Comparison of ENCODE assay signal across 10 mouse cellular contexts in the genomic region with DNA sequence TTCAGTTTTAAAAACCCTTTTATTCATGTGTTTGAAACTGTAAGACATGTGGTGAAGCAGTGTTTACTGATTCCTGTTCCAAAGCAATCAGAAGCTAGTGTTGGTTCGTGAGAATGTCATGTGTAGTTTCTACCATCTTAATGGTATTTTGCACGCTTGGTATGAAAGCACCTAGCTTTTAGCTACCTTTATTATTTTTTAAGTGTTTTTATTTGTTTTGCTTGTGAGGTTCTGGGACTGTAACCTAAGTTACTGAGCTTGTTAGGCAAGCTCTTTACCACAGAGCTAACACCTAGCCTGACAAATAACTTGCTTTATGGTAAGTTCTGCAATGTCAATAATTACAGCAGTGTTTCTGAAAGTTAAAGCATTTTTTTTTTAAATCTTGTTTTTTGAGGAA. TPM values are rescaled to one million over a fixed set of nuclear protein-coding genes. Genes with fewer than 3 reads are reported as not detected.
A peak's percentile ranks its signal among the peaks of the same experiment; 100 is the strongest.
DNase-seq lines count a peak whose midpoint lies in the region; ATAC-seq and TF ChIP-seq lines count a peak whose summit lies in the region.
"Had no signal": no experiment of that assay in that cellular context is flagged by ENCODE, and none has a peak within 500 bp of the region (broad histone marks: within the 10 kb centered on the region; RNA-seq: fewer than 3 reads in every experiment).

No protein-coding gene starts in this region.

- H3K27me3 ChIP-seq in kidney, postnatal 0 days (ENCODE audit: insufficient read depth, low read length) = no peaks in the 10 kb centered on the region
- no peaks in the 10 kb centered on the region for H3K27me3 ChIP-seq in hindbrain, embryonic 16.5 days (replicated peaks; ENCODE audit: control insufficient read depth, insufficient read depth, low read length)
- no peaks in the 10 kb centered on the region for H3K27me3 ChIP-seq in midbrain, embryonic 16.5 days (ENCODE audit: control insufficient read depth, insufficient read depth, low read depth, low read length)
- H3K27me3 ChIP-seq in cerebellum, adult 2 months (ENCODE audit: control insufficient read depth, insufficient read depth, low read length) = no peaks in the 10 kb centered on the region

- H3K9me3 ChIP-seq in kidney, postnatal 0 days (replicated peaks; ENCODE audit: low read length) = no peaks in the 10 kb centered on the region
- H3K9me3 ChIP-seq in hindbrain, embryonic 16.5 days (ENCODE audit: control insufficient read depth, low read length) = no peaks in the 10 kb centered on the region
- no peaks in the 10 kb centered on the region for H3K9me3 ChIP-seq in midbrain, embryonic 16.5 days (replicated peaks; ENCODE audit: control insufficient read depth, low read length, poor library complexity, severe bottlenecking)

- TF ChIP-seq POLR2A in cerebellum, adult 2 months (IDR thresholded peaks at IDR 0.05; ENCODE audit: borderline replicate concordance, insufficient read depth, low read length) = no peak

- TF ChIP-seq CTCF in kidney, postnatal 0 days (IDR thresholded peaks at IDR 0.05; ENCODE audit: low read depth) = no peak
- no peak for TF ChIP-seq CTCF in cerebellum, adult 2 months (IDR thresholded peaks at IDR 0.05; ENCODE audit: borderline replicate concordance, insufficient read depth, low read depth, low read length)

- H3K9ac ChIP-seq in kidney, postnatal 0 days (ENCODE audit: low read depth, low read length) = peak overlapping the region; percentile 94; the same call in 1 of the 2 replicates
- 0 out of 2 replicates have a peak overlapping the region, but pooled peaks have one; percentile 90 for H3K9ac ChIP-seq in hindbrain, embryonic 16.5 days (ENCODE audit: low read depth, low read length)
- H3K9ac ChIP-seq in midbrain, embryonic 16.5 days (ENCODE audit: low read depth, low read length) = peak overlapping the region; percentile 34; the same call in 1 of the 2 replicates

- peak overlapping the region; percentile 75 for H3K4me2 ChIP-seq in kidney, postnatal 0 days (ENCODE audit: low read length)
- H3K4me2 ChIP-seq in hindbrain, embryonic 16.5 days (ENCODE audit: low read length) = peak overlapping the region; percentile 53
- H3K4me2 ChIP-seq in midbrain, embryonic 16.5 days (ENCODE audit: low read length) = peak overlapping the region; percentile 71

- no peak for ATAC-seq in kidney, postnatal 0 days (replicated peaks; ENCODE audit: low FRiP score, low read depth)
- ATAC-seq in hindbrain, embryonic 16.5 days = no peak
- ATAC-seq in midbrain, embryonic 16.5 days = no peak

- no peaks in the 10 kb centered on the region for H3K36me3 ChIP-seq in kidney, postnatal 0 days (ENCODE audit: insufficient read depth, low read length)
- no peaks in the 10 kb centered on the region for H3K36me3 ChIP-seq in hindbrain, embryonic 16.5 days (ENCODE audit: control insufficient read depth, insufficient read depth, low read length)
- no peaks in the 10 kb centered on the region for H3K36me3 ChIP-seq in midbrain, embryonic 16.5 days (ENCODE audit: control insufficient read depth, insufficient read depth, low read length)

- H3K4me3 ChIP-seq in kidney, postnatal 0 days (replicated peaks; ENCODE audit: low read depth, low read length) = peak overlapping the region; percentile 77
- H3K4me3 ChIP-seq in brown adipose tissue, adult 24 weeks (ENCODE audit: insufficient read depth, low read depth, low read length) = peak overlapping the region; percentile 83
- peak overlapping the region; percentile 79 for H3K4me3 ChIP-seq in hindbrain, embryonic 16.5 days (ENCODE audit: low read length)
- peak overlapping the region; percentile 92 for H3K4me3 ChIP-seq in midbrain, embryonic 16.5 days (ENCODE audit: low read depth, low read length)
- H3K4me3 ChIP-seq in cerebellum, adult 2 months (replicated peaks; ENCODE audit: insufficient read depth, low read depth, low read length) = no peak overlapping the region

- 40% methylated on average over 2 of the region's 2 CpGs for WGBS in kidney, postnatal 0 days
- WGBS in hindbrain, embryonic 16.5 days = 53% methylated on average over 2 of the region's 2 CpGs
- 48% methylated on average over 2 of the region's 2 CpGs for WGBS in midbrain, embryonic 16.5 days
- 65% methylated on average over 2 of the region's 2 CpGs for WGBS in cerebellum, adult 2 months

- H3K27ac ChIP-seq in kidney, postnatal 0 days = no peak overlapping the region
- H3K27ac ChIP-seq in brown adipose tissue, adult 24 weeks (replicated peaks; ENCODE audit: low read depth, low read length) = 0 out of 2 replicates have a peak overlapping the region, but pooled peaks have one; percentile 46
- no peak overlapping the region for H3K27ac ChIP-seq in hindbrain, embryonic 16.5 days (ENCODE audit: low read depth, low read length)
- H3K27ac ChIP-seq in midbrain, embryonic 16.5 days (ENCODE audit: low read length) = no peak overlapping the region
- no peak overlapping the region for H3K27ac ChIP-seq in cerebellum, adult 2 months (ENCODE audit: insufficient read depth, low read length)

- peaks cover 17% of the 10 kb centered on the region for H3K4me1 ChIP-seq in kidney, postnatal 0 days (replicated peaks; ENCODE audit: insufficient read depth, low read length)
- peaks cover 9% of the 10 kb centered on the region for H3K4me1 ChIP-seq in brown adipose tissue, adult 24 weeks (ENCODE audit: control insufficient read depth, insufficient read depth, insufficient read length, low read length)
- peaks cover 22% of the 10 kb centered on the region for H3K4me1 ChIP-seq in hindbrain, embryonic 16.5 days (ENCODE audit: control insufficient read depth, insufficient read depth, low read depth, low read length)
- H3K4me1 ChIP-seq in midbrain, embryonic 16.5 days (ENCODE audit: control insufficient read depth, insufficient read depth, low read length) = peaks cover 29% of the 10 kb centered on the region
- H3K4me1 ChIP-seq in cerebellum, adult 2 months (ENCODE audit: control insufficient read depth, insufficient read depth, low read length) = peaks cover 8% of the 10 kb centered on the region; the same call in 1 of the 2 replicates

- no peak for DNase-seq in kidney, postnatal 0 days (ENCODE audit: low spot score)
- no peak for DNase-seq in kidney, postnatal 36 days
- no peak for DNase-seq in cerebellum, adult 2 months
- no peak for DNase-seq in MN1 (ENCODE audit: low spot score)
- no peak for DNase-seq in ovary, postnatal 36 days (ENCODE audit: low spot score)
- DNase-seq: gastrocnemius, postnatal 14 days; right cerebral cortex, postnatal 14 days had no signal

RNA-seq across cellular contexts. Expression of gene Znrf2, which starts 1.7 kb away (rescaled TPM):
- polyA plus RNA-seq in kidney, postnatal 0 days (2015; fragmentation: Nextera tagmentation; extraction: Ambion mirVana) = 6.7 and 7.3 TPM in 2 replicates
- polyA plus RNA-seq in brown adipose tissue, adult 24 weeks (2012; ENCODE audit: insufficient read depth, insufficient read length, missing spikeins) = 36.9 and 40.8 TPM in 2 replicates
- 5.0 and 5.3 TPM in 2 replicates for polyA plus RNA-seq in hindbrain, embryonic 16.5 days (2015; fragmentation: Nextera tagmentation; extraction: Ambion mirVana)
- 6.2 and 6.4 TPM in 2 replicates for polyA plus RNA-seq in midbrain, embryonic 16.5 days (2015; fragmentation: Nextera tagmentation; extraction: Ambion mirVana)
- 7.9 and 8.3 TPM in 2 replicates for polyA plus RNA-seq in cerebellum, adult 2 months (2012; rRNA removed)

Comparison
In these comparisons a context has a peak if more than half of its experiments do, and no peak if none do; other contexts are left out.
1. H3K9ac ChIP-seq: peak in every context shown above with its lines; median percentile 94 in kidney, postnatal 0 days; 90 in hindbrain, embryonic 16.5 days; 34 in midbrain, embryonic 16.5 days.